In genomic region chr10:27891778-27892512, GRCm38 (mm10) we compare ENCODE assay signal across 15 mouse cellular contexts.
DNase-seq lines count a peak whose midpoint lies in the region; ATAC-seq and TF ChIP-seq lines count a peak whose summit lies in the region.
"Had no signal": no experiment of that assay in that cellular context is flagged by ENCODE, and none has a peak within 500 bp of the region (broad histone marks: within the 10 kb centered on the region; RNA-seq: fewer than 3 reads in every experiment).

No protein-coding gene starts in this region.

- no peak for TF ChIP-seq CTCF in lung, embryonic 14.5 days (IDR thresholded peaks at IDR 0.05; ENCODE audit: low read depth)
- TF ChIP-seq CTCF in stomach, postnatal 0 days (IDR thresholded peaks at IDR 0.05; ENCODE audit: low read depth) = no peak

- no peak for TF ChIP-seq EP300 in stomach, postnatal 0 days (optimal IDR thresholded peaks at IDR 0.05)

- H3K4me1 ChIP-seq in embryonic facial prominence, embryonic 11.5 days (ENCODE audit: control insufficient read depth, insufficient read depth, low read length) = no peaks in the 10 kb centered on the region
- H3K4me1 ChIP-seq in embryonic facial prominence, embryonic 10.5 days = no peaks in the 10 kb centered on the region
- H3K4me1 ChIP-seq in lung, embryonic 14.5 days (ENCODE audit: insufficient read depth) = no peaks in the 10 kb centered on the region
- H3K4me1 ChIP-seq in intestine, embryonic 15.5 days (replicated peaks) = no peaks in the 10 kb centered on the region
- H3K4me1 ChIP-seq in stomach, postnatal 0 days (replicated peaks; ENCODE audit: control insufficient read depth, insufficient read depth) = no peaks in the 10 kb centered on the region
- H3K4me1 ChIP-seq: embryonic facial prominence, embryonic 15.5 days; limb, embryonic 10.5 days had no signal

- no peaks in the 10 kb centered on the region for H3K36me3 ChIP-seq in embryonic facial prominence, embryonic 11.5 days (replicated peaks; ENCODE audit: control insufficient read depth, insufficient read depth, low read depth, low read length)
- no peaks in the 10 kb centered on the region for H3K36me3 ChIP-seq in embryonic facial prominence, embryonic 10.5 days (replicated peaks)
- H3K36me3 ChIP-seq in lung, embryonic 14.5 days (ENCODE audit: insufficient read depth) = no peaks in the 10 kb centered on the region
- H3K36me3 ChIP-seq in intestine, embryonic 15.5 days = no peaks in the 10 kb centered on the region
- no peaks in the 10 kb centered on the region for H3K36me3 ChIP-seq in stomach, postnatal 0 days (ENCODE audit: control insufficient read depth, insufficient read depth, low read length)
- H3K36me3 ChIP-seq: embryonic facial prominence, embryonic 15.5 days; limb, embryonic 10.5 days had no signal

- H3K9ac ChIP-seq in embryonic facial prominence, embryonic 11.5 days (replicated peaks; ENCODE audit: low read length) = no peak overlapping the region
- no peak overlapping the region for H3K9ac ChIP-seq in lung, embryonic 14.5 days
- H3K9ac ChIP-seq in intestine, embryonic 15.5 days = no peak overlapping the region
- H3K9ac ChIP-seq in stomach, postnatal 0 days (ENCODE audit: low read length) = no peak overlapping the region
- H3K9ac ChIP-seq: embryonic facial prominence, embryonic 15.5 days had no signal

- H3K9me3 ChIP-seq in embryonic facial prominence, embryonic 11.5 days (replicated peaks; ENCODE audit: control insufficient read depth, low read length) = no peaks in the 10 kb centered on the region
- H3K9me3 ChIP-seq in embryonic facial prominence, embryonic 10.5 days = no peaks in the 10 kb centered on the region
- H3K9me3 ChIP-seq in lung, embryonic 14.5 days (ENCODE audit: low read depth, low read length) = no peaks in the 10 kb centered on the region
- no peaks in the 10 kb centered on the region for H3K9me3 ChIP-seq in intestine, embryonic 15.5 days
- H3K9me3 ChIP-seq in stomach, postnatal 0 days (ENCODE audit: control insufficient read depth, low read length) = no peaks in the 10 kb centered on the region
- H3K9me3 ChIP-seq: embryonic facial prominence, embryonic 15.5 days; limb, embryonic 10.5 days had no signal

- no peak overlapping the region for H3K4me2 ChIP-seq in embryonic facial prominence, embryonic 11.5 days (ENCODE audit: low read depth, low read length)
- no peak overlapping the region for H3K4me2 ChIP-seq in lung, embryonic 14.5 days
- H3K4me2 ChIP-seq in intestine, embryonic 15.5 days (replicated peaks) = no peak overlapping the region
- H3K4me2 ChIP-seq in stomach, postnatal 0 days (replicated peaks; ENCODE audit: low read depth) = no peak overlapping the region
- H3K4me2 ChIP-seq: embryonic facial prominence, embryonic 15.5 days had no signal

- no peak overlapping the region for H3K4me3 ChIP-seq in embryonic facial prominence, embryonic 11.5 days (ENCODE audit: low read depth, low read length)
- no peak overlapping the region for H3K4me3 ChIP-seq in embryonic facial prominence, embryonic 10.5 days
- no peak overlapping the region for H3K4me3 ChIP-seq in lung, embryonic 14.5 days (ENCODE audit: low read depth, low read length)
- no peak overlapping the region for H3K4me3 ChIP-seq in intestine, embryonic 15.5 days (replicated peaks)
- no peak overlapping the region for H3K4me3 ChIP-seq in stomach, postnatal 0 days (ENCODE audit: low read depth, low read length)
- H3K4me3 ChIP-seq: embryonic facial prominence, embryonic 15.5 days; limb, embryonic 10.5 days had no signal

- ATAC-seq in embryonic facial prominence, embryonic 11.5 days (replicated peaks; ENCODE audit: insufficient number of reproducible peaks, low FRiP score, low TSS enrichment, low read depth) = no peak
- ATAC-seq in lung, embryonic 14.5 days (ENCODE audit: insufficient read depth) = no peak
- peak; percentile 70; the same call in 1 of the 2 replicates for ATAC-seq in intestine, embryonic 15.5 days
- ATAC-seq in stomach, postnatal 0 days (ENCODE audit: low FRiP score, low TSS enrichment) = peak; percentile 45; the same call in 1 of the 2 replicates

- no peak overlapping the region for H3K27ac ChIP-seq in embryonic facial prominence, embryonic 11.5 days (replicated peaks; ENCODE audit: low read depth, low read length)
- H3K27ac ChIP-seq in embryonic facial prominence, embryonic 10.5 days (replicated peaks) = no peak overlapping the region
- no peak overlapping the region for H3K27ac ChIP-seq in lung, embryonic 14.5 days (ENCODE audit: low read depth)
- no peak overlapping the region for H3K27ac ChIP-seq in intestine, embryonic 15.5 days
- no peak overlapping the region for H3K27ac ChIP-seq in stomach, postnatal 0 days (replicated peaks)
- H3K27ac ChIP-seq: embryonic facial prominence, embryonic 15.5 days; limb, embryonic 10.5 days had no signal

- no peaks in the 10 kb centered on the region for H3K27me3 ChIP-seq in embryonic facial prominence, embryonic 11.5 days (ENCODE audit: control insufficient read depth, insufficient read depth, low read length)
- no peaks in the 10 kb centered on the region for H3K27me3 ChIP-seq in embryonic facial prominence, embryonic 10.5 days (replicated peaks; ENCODE audit: low read depth, poor library complexity, severe bottlenecking)
- no peaks in the 10 kb centered on the region for H3K27me3 ChIP-seq in lung, embryonic 14.5 days (ENCODE audit: insufficient read depth, low read length)
- H3K27me3 ChIP-seq in intestine, embryonic 15.5 days (replicated peaks) = no peaks in the 10 kb centered on the region
- H3K27me3 ChIP-seq in stomach, postnatal 0 days (ENCODE audit: control insufficient read depth, insufficient read depth, low read length) = no peaks in the 10 kb centered on the region
- H3K27me3 ChIP-seq: embryonic facial prominence, embryonic 15.5 days had no signal

- 44% methylated on average over 2 of the region's 2 CpGs for WGBS in embryonic facial prominence, embryonic 11.5 days
- WGBS in embryonic facial prominence, embryonic 10.5 days = 46% methylated on average over 2 of the region's 2 CpGs
- WGBS in lung, embryonic 14.5 days = 9% methylated on average over 2 of the region's 2 CpGs
- 55% methylated on average over 2 of the region's 2 CpGs for WGBS in intestine, embryonic 15.5 days
- WGBS in stomach, postnatal 0 days = 23% methylated on average over 2 of the region's 2 CpGs

- DNase-seq in embryonic facial prominence, embryonic 11.5 days (ENCODE audit: low spot score) = peak; percentile 28
- DNase-seq in embryonic facial prominence, embryonic 10.5 days (ENCODE audit: low spot score) = no peak
- peak; percentile 10 for DNase-seq in lung, embryonic 14.5 days
- DNase-seq in lung, postnatal 36 days = no peak
- DNase-seq in stomach, postnatal 0 days (ENCODE audit: low spot score) = no peak
- no peak for DNase-seq in kidney, postnatal 4 days
- DNase-seq in adrenal gland, adult 18-20 months (ENCODE audit: low spot score in 2 of 2) = no peak
- DNase-seq: cerebellum, postnatal 10 days; heart, adult 11 months; heart, postnatal 36 days; kidney, adult 2 months; thymus, postnatal 25 days had no signal

Comparison
In these comparisons a context has a peak if more than half of its experiments do, and no peak if none do; other contexts are left out.
1. DNase-seq: peak in embryonic facial prominence, embryonic 11.5 days (single experiment) and lung, embryonic 14.5 days (single experiment); none in embryonic facial prominence, embryonic 10.5 days (single experiment), lung, postnatal 36 days (single experiment), stomach, postnatal 0 days (single experiment), kidney, postnatal 4 days (0 of 2) and adrenal gland, adult 18-20 months (0 of 2).
2. ATAC-seq: peak in intestine, embryonic 15.5 days (single experiment) and stomach, postnatal 0 days (single experiment); none in embryonic facial prominence, embryonic 11.5 days (single experiment) and lung, embryonic 14.5 days (single experiment).